In the genomic region with DNA sequence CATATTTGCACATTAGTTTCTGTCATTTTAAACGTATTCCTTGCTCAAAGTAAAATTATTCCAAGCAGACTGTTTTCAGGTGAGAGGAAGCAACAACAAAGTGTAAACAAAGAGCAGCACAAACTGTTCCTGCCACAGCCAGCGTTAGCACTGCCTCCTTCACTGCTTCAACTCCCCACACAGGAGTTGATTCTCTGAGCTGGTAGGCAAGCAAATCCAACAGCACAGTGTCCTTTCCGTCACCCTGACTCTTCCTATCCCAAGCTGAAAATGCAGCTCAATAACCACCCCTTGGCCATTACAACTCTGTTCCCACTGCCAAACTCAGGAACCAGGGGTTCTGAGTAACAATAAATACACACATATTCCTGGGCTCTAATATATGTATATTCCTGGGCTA, we compare ENCODE assay signal across 8 mouse cellular contexts. TPM values are rescaled to one million over a fixed set of nuclear protein-coding genes. Genes with fewer than 3 reads are reported as not detected.
DNase-seq lines count a peak whose midpoint lies in the region; ATAC-seq and TF ChIP-seq lines count a peak whose summit lies in the region.

No protein-coding gene starts in this region.

- no peak for TF ChIP-seq CTCF in embryonic fibroblast, embryonic 13.5 days (IDR thresholded peaks at IDR 0.05; ENCODE audit: borderline replicate concordance, insufficient read depth, low read length)

- H3K4me2 ChIP-seq in neural tube, embryonic 11.5 days (ENCODE audit: low read depth): peak overlapping the region; percentile 52
- H3K4me2 ChIP-seq in limb, embryonic 11.5 days (ENCODE audit: low read depth, severe bottlenecking): peak overlapping the region; percentile 44
- peak overlapping the region; percentile 92 for H3K4me2 ChIP-seq in stomach, embryonic 14.5 days (replicated peaks; ENCODE audit: low read depth, low read length)

- 20% methylated on average over 3 of the region's 3 CpGs for whole genome bisulfite sequencing in neural tube, embryonic 11.5 days
- 17% methylated on average over 3 of the region's 3 CpGs for WGBS in limb, embryonic 11.5 days
- 12% methylated on average over 3 of the region's 3 CpGs for WGBS in stomach, embryonic 14.5 days

- DNase-seq in neural tube, embryonic 11.5 days (ENCODE audit: low spot score): no peak
- DNase-seq in neural tube, embryonic 10.5 days (ENCODE audit: extremely low spot score, low spot score): no peak
- no peak for DNase-seq in limb, embryonic 11.5 days (ENCODE audit: low spot score)
- no peak for DNase-seq in left cerebral cortex, adult 18-20 months (ENCODE audit: low spot score in 2 of 2)
- DNase-seq in frontal cortex, postnatal 10 days (ENCODE audit: low spot score in 2 of 2): no peak

- no peak for TF ChIP-seq POLR2A in embryonic fibroblast, embryonic 13.5 days (IDR thresholded peaks at IDR 0.05; ENCODE audit: low read depth, low read length)

- peaks cover 20% of the 10 kb centered on the region for H3K4me1 ChIP-seq in neural tube, embryonic 11.5 days (ENCODE audit: control insufficient read depth, insufficient read depth, low read length)
- H3K4me1 ChIP-seq in embryonic fibroblast, embryonic 13.5 days (ENCODE audit: control insufficient read depth, insufficient read depth, low read length): peaks cover 5% of the 10 kb centered on the region; the same call in 1 of the 2 replicates
- H3K4me1 ChIP-seq in limb, embryonic 11.5 days (ENCODE audit: control insufficient read depth, insufficient read depth, low read length): peaks cover 14% of the 10 kb centered on the region
- peaks cover 15% of the 10 kb centered on the region for H3K4me1 ChIP-seq in stomach, embryonic 14.5 days (ENCODE audit: control insufficient read depth, insufficient read depth, low read length)

- H3K27me3 ChIP-seq in neural tube, embryonic 11.5 days (ENCODE audit: control insufficient read depth, insufficient read depth, low read length): no peaks in the 10 kb centered on the region
- no peaks in the 10 kb centered on the region for H3K27me3 ChIP-seq in limb, embryonic 11.5 days (ENCODE audit: control insufficient read depth, insufficient read depth, low read length)
- no peaks in the 10 kb centered on the region for H3K27me3 ChIP-seq in stomach, embryonic 14.5 days (ENCODE audit: control insufficient read depth, insufficient read depth, low read length)

- H3K4me3 ChIP-seq in neural tube, embryonic 11.5 days (ENCODE audit: low read depth, low read length): peak overlapping the region; percentile 27
- H3K4me3 ChIP-seq in embryonic fibroblast, embryonic 13.5 days (ENCODE audit: insufficient read depth, low read length): peak overlapping the region; percentile 69
- H3K4me3 ChIP-seq in limb, embryonic 11.5 days (ENCODE audit: low read depth, low read length): peak overlapping the region; percentile 16
- H3K4me3 ChIP-seq in stomach, embryonic 14.5 days (ENCODE audit: low read depth, low read length): peak overlapping the region; percentile 34

- H3K9me3 ChIP-seq in neural tube, embryonic 11.5 days (ENCODE audit: control insufficient read depth, low read length): no peaks in the 10 kb centered on the region
- H3K9me3 ChIP-seq in limb, embryonic 11.5 days (ENCODE audit: control insufficient read depth, low read length): no peaks in the 10 kb centered on the region
- H3K9me3 ChIP-seq in stomach, embryonic 14.5 days (ENCODE audit: control insufficient read depth, low read depth, low read length): no peaks in the 10 kb centered on the region; the same call in 1 of the 2 replicates

- no peak for ATAC-seq in neural tube, embryonic 11.5 days (ENCODE audit: insufficient read depth, low FRiP score, low TSS enrichment)
- ATAC-seq in limb, embryonic 11.5 days (ENCODE audit: insufficient number of reproducible peaks, low FRiP score, low TSS enrichment, low read depth): no peak
- no peak for ATAC-seq in stomach, embryonic 14.5 days (ENCODE audit: insufficient number of reproducible peaks, insufficient read depth, low FRiP score, low read depth)
- no peak for ATAC-seq in activated CD4-positive, CD25-positive, alpha-beta regulatory T cell, adult 4 months

- no peak overlapping the region for H3K9ac ChIP-seq in neural tube, embryonic 11.5 days (ENCODE audit: low read length)
- H3K9ac ChIP-seq in limb, embryonic 11.5 days (ENCODE audit: low read length): no peak overlapping the region; the same call in 1 of the 2 replicates
- H3K9ac ChIP-seq in stomach, embryonic 14.5 days (replicated peaks; ENCODE audit: low read depth, low read length): 0 out of 2 replicates have a peak overlapping the region, but pooled peaks have one; percentile 28

- no peaks in the 10 kb centered on the region for H3K36me3 ChIP-seq in neural tube, embryonic 11.5 days (ENCODE audit: control insufficient read depth, insufficient read depth, low read length)
- no peaks in the 10 kb centered on the region for H3K36me3 ChIP-seq in limb, embryonic 11.5 days (ENCODE audit: control insufficient read depth, insufficient read depth, low read length)
- no peaks in the 10 kb centered on the region for H3K36me3 ChIP-seq in stomach, embryonic 14.5 days (ENCODE audit: control insufficient read depth, insufficient read depth, low read length)

- no peak overlapping the region for H3K27ac ChIP-seq in neural tube, embryonic 11.5 days (ENCODE audit: low read depth, low read length)
- H3K27ac ChIP-seq in embryonic fibroblast, embryonic 13.5 days (ENCODE audit: insufficient read depth, low read length): no peak overlapping the region
- H3K27ac ChIP-seq in limb, embryonic 11.5 days (replicated peaks; ENCODE audit: low read depth, low read length): no peak overlapping the region
- H3K27ac ChIP-seq in stomach, embryonic 14.5 days (ENCODE audit: low read length): no peak overlapping the region

RNA-seq across cellular contexts. Expression of a gene that starts 2.5 kb away (rescaled TPM):
- 57.8 and 65.8 TPM in 2 replicates for polyA plus RNA-seq in neural tube, embryonic 11.5 days (2014; fragmentation: Nextera tagmentation; extraction: Ambion mirVana)
- polyA plus RNA-seq in embryonic fibroblast, embryonic 13.5 days (2011; ENCODE audit: insufficient read length, low read depth, missing spikeins): 148 and 149 TPM in 2 replicates
- polyA plus RNA-seq in limb, embryonic 11.5 days (2014; fragmentation: Nextera tagmentation; extraction: Ambion mirVana): 84.3 and 87.4 TPM in 2 replicates
- polyA plus RNA-seq in stomach, embryonic 14.5 days (2014; fragmentation: Nextera tagmentation; extraction: Ambion mirVana): 77.2 and 96.4 TPM in 2 replicates
- polyA plus RNA-seq in activated CD4-positive, CD25-positive, alpha-beta regulatory T cell, adult 4 months (2017; shearing (Covaris generic)): 10 to 100 TPM; 15.7 to 32.8 TPM
- 100 to 1,000 TPM; 164 to 166 TPM for total RNA-seq in left cerebral cortex, adult 18-20 months (2021)

Comparison
In these comparisons a context has a peak if more than half of its experiments do, and no peak if none do; other contexts are left out.
1. H3K4me3 ChIP-seq: peak in every context shown above with its lines; median percentile 69 in embryonic fibroblast, embryonic 13.5 days; 34 in stomach, embryonic 14.5 days; 27 in neural tube, embryonic 11.5 days; 16 in limb, embryonic 11.5 days.